Mouse (Mus musculus) colon, adult 2 months (tissue): Measurements from ENCODE around the gene Akain1. TPM values are rescaled to one million over a fixed set of nuclear protein-coding genes. Genes with fewer than 3 reads are reported as not detected.

ENCODE experiments used
- polyA plus RNA-seq: library from polyadenylated mRNA; depleted of rRNA; stranded (reverse); fragments of >200 nt; gene quantifications from 2 replicates; pipeline ENCODE4 v1.2.3, GENCODE M21; 2012; rRNA removed

Akain1 gene
- polyA plus RNA-seq, result not detected in 2 replicates

DNA sequence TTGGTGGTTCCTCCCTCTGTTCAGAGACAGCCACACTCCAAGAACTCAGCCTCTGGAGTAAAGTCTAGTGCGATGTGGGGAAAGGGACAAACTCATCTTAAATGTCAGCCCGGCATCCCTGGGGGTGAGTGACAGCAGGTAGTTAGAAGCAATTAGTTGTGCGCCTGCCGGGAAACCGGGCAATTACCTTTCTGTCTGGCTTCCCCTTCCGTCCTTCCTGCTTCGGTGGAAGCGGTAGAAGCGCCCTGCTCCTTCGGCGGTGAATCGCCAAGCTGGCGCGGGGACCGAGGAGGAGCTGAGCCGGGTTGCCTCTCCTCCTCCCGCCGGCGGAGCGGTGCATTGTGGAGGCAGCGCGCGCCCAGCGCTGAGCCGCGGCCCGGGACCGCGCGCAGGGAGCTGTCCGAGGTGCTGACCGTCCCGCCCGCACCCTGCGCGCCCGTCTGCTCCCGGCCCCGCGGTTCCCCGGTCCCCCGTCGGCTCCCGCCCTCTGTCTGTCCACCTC lies at the start of gene Akain1:
TSS of gene Akain1 (plus strand) at position 337 of the 502 bp plus-strand sequence.

Other genes with a start within 250 kb of the Akain1 start
- 2.7 and 2.8 TPM in 2 replicates for gene Zbtb14, start 56.3 kb upstream of the Akain1 start, polyA plus RNA-seq